Mouse (Mus musculus) stomach, embryonic 15.5 days (tissue): ENCODE data around the gene Oas1d. TPM values are rescaled to one million over a fixed set of nuclear protein-coding genes. Genes with fewer than 3 reads are reported as not detected.

Source experiments
- ATAC-seq: fragments of 200-750 bp; cut with Nextera tagmentation; 2 replicates; pipeline ENCODE4 v1.8.0; 2017; ENCODE audit warnings: low read depth, moderate number of reproducible peaks, moderate TSS enrichment; ENCODE audit not compliant: insufficient read depth, low FRiP score
- H3K27ac ChIP-seq: fragments of 300-500 bp; sonication (generic); 2 replicates; pipeline ENCODE4 v1.5.1; 2015; ENCODE audit warnings: mild to moderate bottlenecking, inconsistent platforms
- H3K27me3 ChIP-seq: fragments of 300-500 bp; sonication (generic); replicated peaks from 2 replicates; pipeline ENCODE4 v1.6.1; 2015; ENCODE audit warnings: inconsistent platforms
- H3K36me3 ChIP-seq: fragments of 300-500 bp; sonication (generic); 2 replicates; pipeline ENCODE4 v1.6.1; 2015; ENCODE audit warnings: inconsistent platforms
- H3K4me1 ChIP-seq: fragments of 300-500 bp; sonication (generic); 2 replicates; pipeline ENCODE4 v1.6.1; 2015; ENCODE audit warnings: inconsistent platforms
- H3K4me2 ChIP-seq: fragments of 300-500 bp; sonication (generic); 2 replicates; pipeline ENCODE4 v1.6.1; 2015; ENCODE audit warnings: mild to moderate bottlenecking, inconsistent platforms
- H3K4me3 ChIP-seq: fragments of 300-500 bp; sonication (generic); replicated peaks from 2 replicates; pipeline ENCODE4 v1.5.1; 2015; ENCODE audit warnings: inconsistent platforms
- H3K9ac ChIP-seq: fragments of 300-500 bp; sonication (generic); 2 replicates; pipeline ENCODE4 v1.6.1; 2015; ENCODE audit warnings: inconsistent platforms
- H3K9me3 ChIP-seq: fragments of 300-500 bp; sonication (generic); 2 replicates; pipeline ENCODE4 v1.6.1; 2016; ENCODE audit warnings: inconsistent platforms
- WGBS: fragments of 180-500 bp; shearing (Covaris S2); methylation state at CpG from one replicate; pipeline ENCODE4 v1.1.7; 2015; 5-methylcytosine and 5-hydroxymethylcytosine counted together
- polyA plus RNA-seq: library from polyadenylated mRNA; unstranded; fragments of >200 nt; fragmentation: Nextera tagmentation; extraction: Ambion mirVana; gene quantifications from 2 replicates; pipeline ENCODE4 v1.2.1, GENCODE M21; 2015

The Oas1d gene
- polyA plus RNA-seq, 1 experiment from 2014 or later: not detected

DNA sequence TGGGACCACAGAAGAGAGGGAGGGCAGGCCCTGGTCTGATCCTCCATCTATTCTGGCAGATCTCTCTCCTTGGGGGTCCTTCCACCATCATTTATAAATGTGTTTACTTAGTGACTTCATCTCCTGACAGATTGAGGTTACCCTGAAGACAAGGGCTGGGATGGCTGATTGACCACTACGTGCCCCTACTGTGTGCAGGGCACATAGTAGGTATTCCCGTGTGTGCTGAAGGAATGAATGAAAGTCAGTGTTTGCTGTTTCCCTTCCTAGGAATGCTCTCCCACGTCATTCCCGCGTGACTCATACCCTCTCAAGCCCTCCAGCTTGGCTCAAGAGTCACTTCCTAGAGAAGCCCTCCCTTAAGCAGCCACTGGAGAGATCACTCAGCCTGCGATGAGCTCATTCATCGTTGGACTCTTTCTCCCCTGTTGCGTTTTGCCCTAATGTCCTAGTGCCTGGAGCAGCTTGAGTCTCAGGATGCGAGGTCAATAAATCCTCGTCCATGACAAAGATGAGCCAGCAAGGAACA is 38.0 kb downstream of the Oas1d start:
- Histone ChIP-seq H3K27ac (no peak overlapping the region), H3K4me3 (no peak overlapping the region), H3K36me3 (no peaks in the 10 kb centered on the region), H3K9me3 (no peaks in the 10 kb centered on the region), H3K27me3 (no peaks in the 10 kb centered on the region), H3K4me2 (no peak overlapping the region), H3K4me1 (no peaks in the 10 kb centered on the region), H3K9ac (no peak overlapping the region)
- no peak for ATAC-seq
- WGBS: 60% methylated on average over 10 of the region's 10 CpGs

DNA sequence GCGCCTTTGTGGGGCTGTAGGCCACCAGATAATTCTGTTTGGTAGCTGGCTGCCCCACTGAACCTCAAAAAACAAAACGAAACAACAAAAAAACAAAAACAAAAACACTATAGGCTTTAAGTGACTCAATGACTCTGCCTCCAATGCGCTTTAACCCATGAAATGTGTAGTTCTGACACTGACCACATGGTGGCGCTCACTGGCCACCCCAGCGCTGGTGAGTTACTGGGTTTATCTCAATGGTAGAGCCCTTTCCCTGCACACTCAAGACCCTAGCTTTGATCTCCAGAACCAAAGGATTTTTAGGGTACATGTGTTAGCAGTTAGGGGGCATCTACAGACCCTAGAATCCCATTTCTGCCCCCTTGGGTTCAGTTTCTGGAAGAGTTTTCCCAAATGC is 39.6 kb downstream of the Oas1d start:
- Histone ChIP-seq H3K9ac (no peak overlapping the region), H3K9me3 (no peaks in the 10 kb centered on the region), H3K4me1 (no peaks in the 10 kb centered on the region), H3K36me3 (no peaks in the 10 kb centered on the region), H3K27me3 (no peaks in the 10 kb centered on the region), H3K4me2 (no peak overlapping the region), H3K4me3 (no peak overlapping the region), H3K27ac (no peak overlapping the region)
- ATAC-seq: no peak
- WGBS: 17% methylated on average over 5 of the region's 5 CpGs

DNA sequence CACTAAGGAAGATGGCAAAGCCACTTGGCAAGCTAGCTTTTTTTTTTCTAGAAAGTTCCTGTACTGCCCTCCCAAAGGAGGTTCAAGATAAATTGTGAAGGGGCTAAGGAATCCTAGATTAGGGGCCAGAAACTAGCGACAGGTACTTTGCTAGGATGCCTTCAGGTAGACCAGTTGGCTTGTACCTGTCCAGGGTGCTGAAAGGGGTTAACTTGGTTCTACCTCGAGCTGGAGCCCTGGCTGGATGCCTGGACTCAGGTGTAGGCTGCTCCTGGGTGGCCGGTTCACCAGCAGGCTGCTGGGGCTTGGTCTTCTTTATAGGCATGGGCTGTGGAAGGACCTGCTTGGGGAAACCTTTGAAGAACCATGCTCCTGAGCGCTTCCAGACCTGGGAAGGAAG is 46.7 kb downstream of the Oas1d start:
- Histone ChIP-seq H3K27me3 (no peaks in the 10 kb centered on the region), H3K9me3 (no peaks in the 10 kb centered on the region), H3K9ac (no peak overlapping the region), H3K4me3 (no peak overlapping the region), H3K4me1 (no peaks in the 10 kb centered on the region), H3K36me3 (no peaks in the 10 kb centered on the region), H3K4me2 (no peak overlapping the region), H3K27ac (no peak overlapping the region)
- ATAC-seq: no peak
- WGBS: 49% methylated on average over 4 of the region's 4 CpGs

DNA sequence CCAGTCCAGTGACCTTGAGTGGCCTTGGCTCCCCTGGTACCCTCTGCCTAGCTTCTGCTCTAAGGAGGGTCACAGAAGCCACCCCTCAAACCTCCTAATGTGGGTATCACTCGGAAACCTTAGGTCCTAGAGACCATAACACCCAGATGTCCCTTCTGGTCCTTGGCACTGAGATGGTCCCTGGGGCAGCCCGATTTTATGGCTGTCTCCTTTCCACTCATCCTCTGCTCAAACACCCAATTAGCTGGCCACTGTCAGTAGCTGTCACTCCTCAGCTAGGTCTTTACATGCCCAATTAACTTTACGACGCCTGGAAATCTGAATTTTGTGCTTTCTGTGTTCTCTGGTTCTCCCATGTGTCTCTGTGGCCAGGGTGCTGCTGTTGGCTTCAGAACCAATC is 51.8 kb downstream of the Oas1d start:
- 88% methylated on average over 4 of the region's 4 CpGs for WGBS
- ATAC-seq: no peak

DNA sequence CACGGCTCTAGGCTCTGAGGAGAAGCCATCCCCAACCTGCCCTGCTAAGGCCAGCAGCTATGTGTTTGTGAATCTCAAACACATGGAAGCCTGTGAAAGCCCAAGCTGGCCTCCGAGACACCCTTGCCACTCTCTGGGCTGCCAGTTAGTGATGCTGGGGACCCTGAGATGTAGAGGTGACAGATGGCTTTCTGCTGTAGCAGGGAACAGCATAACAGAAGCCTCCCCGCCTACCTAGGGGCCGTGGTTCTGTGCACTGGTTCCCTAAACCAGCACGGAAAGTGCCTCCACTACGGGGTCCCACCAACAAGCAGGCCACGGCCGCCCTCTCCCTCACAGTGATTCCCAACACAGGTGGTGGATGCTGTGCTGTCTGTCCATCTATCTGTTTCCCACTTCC is 52.6 kb downstream of the Oas1d start:
- 86% methylated on average over 8 of the region's 8 CpGs for WGBS
- H3K4me2 ChIP-seq: no peak overlapping the region
- H3K27ac ChIP-seq: no peak overlapping the region
- H3K4me3 ChIP-seq: no peak overlapping the region
- H3K36me3 ChIP-seq: no peaks in the 10 kb centered on the region
- H3K27me3 ChIP-seq: no peaks in the 10 kb centered on the region
- ATAC-seq: no peak
- H3K9ac ChIP-seq: no peak overlapping the region
- no peaks in the 10 kb centered on the region for H3K4me1 ChIP-seq
- H3K9me3 ChIP-seq: no peaks in the 10 kb centered on the region

More for the DNA sequence above, 51.8 kb downstream of the Oas1d start:
- Histone ChIP-seq H3K9ac (no peak overlapping the region), H3K4me3 (no peak overlapping the region), H3K9me3 (no peaks in the 10 kb centered on the region), H3K4me2 (no peak overlapping the region), H3K36me3 (no peaks in the 10 kb centered on the region), H3K27me3 (no peaks in the 10 kb centered on the region), H3K27ac (no peak overlapping the region), H3K4me1 (no peaks in the 10 kb centered on the region)

DNA sequence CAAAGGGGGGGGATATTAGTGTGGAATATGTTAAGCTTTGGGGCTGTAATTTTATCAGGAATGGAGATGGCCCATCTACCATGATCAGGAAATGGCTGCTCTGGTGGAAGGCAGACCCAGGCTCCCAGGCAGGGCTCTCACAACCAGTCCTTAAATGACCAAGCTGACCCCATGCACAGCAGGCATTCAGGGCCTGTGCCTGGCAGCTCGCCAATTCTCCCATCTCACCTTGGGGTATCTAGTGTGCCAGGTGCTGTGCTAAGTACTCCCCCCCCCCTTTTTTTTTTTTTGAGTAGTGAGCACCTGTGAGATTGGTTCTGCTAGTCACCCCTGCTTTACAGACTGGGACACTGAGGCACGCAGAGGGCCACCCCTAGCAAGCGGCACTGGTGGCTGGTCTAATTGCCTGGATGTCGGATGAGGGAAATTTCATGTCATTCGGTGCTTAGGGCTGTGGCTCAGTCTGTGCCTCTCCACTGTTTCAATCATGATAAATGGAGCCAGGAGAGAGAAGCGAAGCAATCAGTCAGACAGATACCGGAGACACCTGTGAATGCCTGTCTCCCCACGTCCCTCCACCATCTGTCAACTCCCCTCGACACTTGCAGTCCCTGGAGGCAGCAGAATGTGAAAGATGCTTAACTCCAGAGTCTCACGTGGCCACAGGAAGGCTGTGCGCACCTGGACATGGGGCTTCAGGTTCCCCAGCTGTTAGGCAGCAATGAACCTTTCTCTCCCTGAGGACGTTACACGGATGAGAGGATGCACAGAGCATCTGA is 53.2 kb downstream of the Oas1d start:
- H3K27ac ChIP-seq: no peak overlapping the region
- 65% methylated on average over 13 of the region's 13 CpGs for WGBS
- no peak for ATAC-seq
- no peak overlapping the region for H3K9ac ChIP-seq
- H3K27me3 ChIP-seq: no peaks in the 10 kb centered on the region
- no peak overlapping the region for H3K4me2 ChIP-seq
- no peak overlapping the region for H3K4me3 ChIP-seq
- no peaks in the 10 kb centered on the region for H3K9me3 ChIP-seq
- H3K4me1 ChIP-seq: no peaks in the 10 kb centered on the region
- no peaks in the 10 kb centered on the region for H3K36me3 ChIP-seq

DNA sequence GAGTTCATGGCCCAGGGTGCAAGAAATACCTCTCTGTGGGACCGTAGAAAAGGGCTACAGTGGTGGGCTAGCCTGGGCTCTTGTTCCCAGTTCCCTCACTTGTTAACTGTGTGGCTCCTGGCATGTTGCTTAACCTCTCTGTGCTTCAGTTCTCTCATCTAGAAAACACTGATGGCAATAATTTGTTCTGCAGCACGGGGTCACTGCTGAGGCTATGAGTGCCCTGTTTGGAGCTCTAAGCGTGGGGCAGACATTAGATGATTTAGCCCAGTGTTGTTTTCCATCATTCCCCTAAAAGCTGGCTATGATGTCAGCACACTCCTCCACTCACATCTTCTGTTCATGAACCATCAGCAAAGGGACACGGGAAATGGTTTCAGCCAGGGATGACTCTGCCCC is 53.8 kb downstream of the Oas1d start:
- H3K4me1 ChIP-seq: no peaks in the 10 kb centered on the region
- no peaks in the 10 kb centered on the region for H3K9me3 ChIP-seq
- no peak overlapping the region for H3K4me2 ChIP-seq
- H3K4me3 ChIP-seq: no peak overlapping the region
- no peak overlapping the region for H3K9ac ChIP-seq
- ATAC-seq: no peak
- H3K36me3 ChIP-seq: no peaks in the 10 kb centered on the region
- WGBS: 73% methylated on average over 4 of the region's 4 CpGs
- no peaks in the 10 kb centered on the region for H3K27me3 ChIP-seq
- H3K27ac ChIP-seq: no peak overlapping the region

DNA sequence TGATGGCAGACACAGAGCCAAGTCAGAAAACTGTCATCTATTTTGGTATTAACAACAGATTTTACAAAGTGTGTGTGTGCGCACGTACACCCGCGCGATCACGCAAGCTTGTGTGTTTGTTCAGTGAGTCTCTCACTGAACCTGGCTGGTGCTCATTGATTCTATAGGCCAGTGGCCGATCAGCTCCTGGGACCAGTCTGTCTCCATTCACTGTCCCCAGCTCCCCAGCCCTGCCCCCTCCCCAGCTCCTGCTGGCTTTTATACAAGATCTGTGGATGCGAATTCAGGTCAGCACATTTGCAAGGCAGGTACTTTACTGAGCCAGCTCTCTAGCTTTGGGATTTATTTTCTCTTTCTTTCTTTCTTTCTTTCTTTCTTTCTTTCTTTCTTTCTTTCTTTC is 54.5 kb downstream of the Oas1d start:
- Histone ChIP-seq H3K27me3 (no peaks in the 10 kb centered on the region), H3K27ac (no peak overlapping the region), H3K9me3 (no peaks in the 10 kb centered on the region), H3K36me3 (no peaks in the 10 kb centered on the region), H3K4me2 (no peak overlapping the region), H3K9ac (no peak overlapping the region), H3K4me1 (no peaks in the 10 kb centered on the region), H3K4me3 (no peak overlapping the region)
- no peak for ATAC-seq
- 86% methylated on average over 8 of the region's 8 CpGs for WGBS

DNA sequence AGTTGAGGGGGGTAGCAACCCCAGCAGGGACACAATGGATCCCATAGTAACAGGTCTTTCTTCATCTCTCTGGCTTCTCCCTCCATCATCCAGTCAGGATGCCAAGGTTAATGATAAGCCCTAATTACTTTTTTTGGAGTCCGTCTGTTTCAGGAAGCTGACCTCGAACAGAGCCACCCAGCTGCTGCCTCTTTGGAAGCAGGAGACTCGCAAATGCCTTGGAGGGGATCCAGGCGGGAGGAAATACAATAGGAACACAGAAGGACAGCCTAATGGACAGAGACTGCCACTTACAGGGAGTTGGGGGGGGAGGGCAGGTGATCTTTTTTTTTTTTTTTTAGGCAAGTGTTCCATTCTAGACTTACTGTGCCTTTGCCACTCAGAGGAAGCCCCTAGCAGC is 55.4 kb downstream of the Oas1d start:
- ATAC-seq: no peak
- Histone ChIP-seq H3K4me1 (no peaks in the 10 kb centered on the region), H3K9ac (no peak overlapping the region), H3K27ac (no peak overlapping the region), H3K9me3 (no peaks in the 10 kb centered on the region), H3K4me3 (no peak overlapping the region), H3K27me3 (no peaks in the 10 kb centered on the region), H3K4me2 (no peak overlapping the region), H3K36me3 (no peaks in the 10 kb centered on the region)
- 32% methylated on average over 4 of the region's 4 CpGs for WGBS

Other genes starting within 250 kb of the Oas1d start
- 5.2 and 5.6 TPM in 2 replicates for gene Dtx1, start 202.6 kb upstream of the Oas1d start, polyA plus RNA-seq
- 0.46 and 0.51 TPM in 2 replicates for gene Oas2, start 164.7 kb upstream of the Oas1d start, polyA plus RNA-seq
- gene Oas3, start 136.9 kb upstream of the Oas1d start, polyA plus RNA-seq: 0.32 and 0.40 TPM in 2 replicates
- not detected in 2 replicates for gene Oas1e, start 119.0 kb upstream of the Oas1d start, polyA plus RNA-seq
- gene Oas1c, start 102.0 kb upstream of the Oas1d start, polyA plus RNA-seq: 0.54 and 0.71 TPM in 2 replicates
- not detected in 2 replicates for gene Oas1f, start 67.2 kb upstream of the Oas1d start, polyA plus RNA-seq
- gene Oas1h, start 53.1 kb upstream of the Oas1d start, polyA plus RNA-seq: not detected in 2 replicates
- gene Oas1g, start 26.9 kb upstream of the Oas1d start, polyA plus RNA-seq: 1.1 and 1.8 TPM in 2 replicates
- gene Oas1a, start 7.0 kb upstream of the Oas1d start, polyA plus RNA-seq: 4.1 and 4.6 TPM in 2 replicates
- gene Rph3a, start 95.6 kb downstream of the Oas1d start, polyA plus RNA-seq: 0.18 and 0.24 TPM in 2 replicates